Mouse (Mus musculus): Measurements from ENCODE around the gene Rbpj.

GRCm38 (mm10) chr5:53469098-53469776 lies 3.3 kb downstream of the Rbpj start:
- TF ChIP-seq TCF12 (IDR thresholded peaks at IDR 0.05; ENCODE audit: insufficient read depth, poor library complexity, severe bottlenecking) (no peak), POLR2A (IDR thresholded peaks at IDR 0.05; ENCODE audit: insufficient read length, low read depth) (no peak), MAX (IDR thresholded peaks at IDR 0.05; ENCODE audit: low read depth) (no peak), POLR2AphosphoS2 (IDR thresholded peaks at IDR 0.05; ENCODE audit: insufficient read length, low read depth) (no peak), CEBPB (IDR thresholded peaks at IDR 0.05; ENCODE audit: insufficient read depth, poor library complexity, severe bottlenecking) (no peak), TCF3 (IDR thresholded peaks at IDR 0.05; ENCODE audit: insufficient read length, low read depth) (no peak), E2F4 (IDR thresholded peaks at IDR 0.05; ENCODE audit: insufficient read depth) (no peak), MYOD1 (IDR thresholded peaks at IDR 0.05; ENCODE audit: control insufficient read depth in 1 of 3, insufficient read length in 2 of 3, low read depth in 2 of 3) (no peak), USF1 (IDR thresholded peaks at IDR 0.05; ENCODE audit: low read depth) (no peak), MYOG (IDR thresholded peaks at IDR 0.05; ENCODE audit: control insufficient read depth in 1 of 3, insufficient read depth in 1 of 3, insufficient read length in 2 of 3, low read depth in 2 of 3) (no peak), REST (IDR thresholded peaks at IDR 0.05; ENCODE audit: insufficient read depth, insufficient read length) (no peak)

All from myocyte (in vitro differentiated cells).